Mouse (Mus musculus) bone marrow, adult 2 months (tissue): Measurements from ENCODE around the gene Slc1a1.

ENCODE experiments used
- CTCF ChIP-seq: fragments of 200-500 bp; IDR thresholded peaks from 2 replicates; pipeline ENCODE4 v1.5.1; 2011; ENCODE audit warnings: low read length, control low read depth; ENCODE audit not compliant: control insufficient read depth, insufficient read depth
- POLR2A ChIP-seq: fragments of 200-500 bp; IDR thresholded peaks from 2 replicates; pipeline ENCODE4 v1.6.1; 2011; ENCODE audit warnings: low read depth, mild to moderate bottlenecking, control low read depth, low read length, borderline replicate concordance; ENCODE audit not compliant: control insufficient read depth

DNA sequence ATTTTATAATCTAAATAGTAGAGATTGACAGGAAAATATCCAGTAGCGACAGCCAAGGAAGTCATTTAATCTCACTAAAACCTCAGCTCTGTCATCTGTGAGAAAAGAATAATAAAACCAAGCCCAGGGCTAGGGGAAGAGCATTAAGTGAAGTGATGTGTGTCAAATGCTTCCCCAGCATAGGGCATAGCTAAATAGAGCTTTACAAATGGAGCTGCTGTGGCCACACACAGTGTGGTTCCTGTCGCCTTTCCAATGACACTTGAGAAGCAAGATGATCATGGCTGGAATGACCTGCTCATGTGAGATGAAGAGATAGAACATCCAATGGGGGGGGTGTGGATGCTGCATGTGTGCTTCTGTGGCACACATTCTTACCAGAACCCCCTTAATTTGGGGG lies 67.3 kb downstream of the Slc1a1 start:
- TF ChIP-seq POLR2A, result no peak
- no peak for TF ChIP-seq CTCF
